Mouse (Mus musculus): ENCODE measurements around the gene Agt. TPM values are rescaled to one million over a fixed set of nuclear protein-coding genes. Genes with fewer than 3 reads are reported as not detected.

Agt gene
- polyA plus RNA-seq (2012; rRNA removed) = 8.6 and 12.7 TPM in 2 replicates

GRCm38 (mm10) chr8:124569593-124569992 lies at the start of gene Agt:
TSS of gene Agt (minus strand) at chr8:124569706.

DNA sequence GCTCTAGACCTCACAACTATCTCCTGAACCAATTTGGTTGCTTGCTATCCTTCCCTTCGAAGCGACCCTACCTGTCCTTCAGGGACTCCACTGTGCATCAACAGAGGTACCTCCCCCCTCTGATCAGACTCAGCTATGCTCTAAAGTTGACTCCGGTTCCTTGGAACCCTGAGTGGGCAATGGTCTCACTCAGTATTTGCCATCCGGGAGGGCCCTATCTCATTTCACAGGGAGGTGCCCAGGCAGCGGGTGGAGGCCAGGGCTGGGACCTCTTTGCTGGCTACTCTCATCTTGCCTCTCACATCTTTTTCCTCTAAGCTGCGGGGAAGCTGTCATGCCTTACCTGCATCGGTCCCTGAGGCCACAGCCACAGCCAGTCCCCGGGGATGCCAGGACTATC lies 6.3 kb upstream of the Agt start, which contains the start of gene Capn9:
Gene Capn9 (plus strand): TSS at position 301 of the 400 bp plus-strand sequence.

GRCm38 (mm10) chr8:124520249-124521080 lies 49.0 kb downstream of the Agt start, which contains the start of gene Cog2:
TSS of gene Cog2 (plus strand) at chr8:124520767.

Other genes with a start within 250 kb of the Agt start
- 40.9 TPM in 2 replicates for gene Pgbd5, start 130.0 kb downstream of the Agt start, polyA plus RNA-seq (2012; rRNA removed)
- 29.7 and 30.4 TPM in 2 replicates for gene Cog2, start 48.9 kb downstream of the Agt start, polyA plus RNA-seq (2012; rRNA removed)
- gene Capn9, start 6.4 kb upstream of the Agt start, polyA plus RNA-seq (2012; rRNA removed) = 0.03 and 0.05 TPM in 2 replicates
- 73.5 and 80.2 TPM in 2 replicates for gene 2310022B05Rik, start 93.7 kb upstream of the Agt start, polyA plus RNA-seq (2012; rRNA removed)
- 60.5 and 63.7 TPM in 2 replicates for gene Ttc13, start 152.3 kb upstream of the Agt start, polyA plus RNA-seq (2012; rRNA removed)
- 37.7 and 42.4 TPM in 2 replicates for gene Arv1, start 152.4 kb upstream of the Agt start, polyA plus RNA-seq (2012; rRNA removed)
- 0.49 and 0.72 TPM in 2 replicates for gene Fam89a, start 182.1 kb upstream of the Agt start, polyA plus RNA-seq (2012; rRNA removed)
- gene Trim67, start 223.4 kb upstream of the Agt start, polyA plus RNA-seq (2012; rRNA removed) = 67.8 and 91.8 TPM in 2 replicates